Mouse (Mus musculus) embryonic fibroblast, embryonic 13.5 days (primary cell): ENCODE measurements around the gene Nfam1. TPM values are rescaled to one million over a fixed set of nuclear protein-coding genes. Genes with fewer than 3 reads are reported as not detected.
"Not testable (repeated sequence)": the region's sequence is repeated elsewhere in the genome, so short reads cannot be mapped to it uniquely, and the experiment has no call there.

Experiments
- H3K27ac ChIP-seq: 2 replicates; pipeline ENCODE4 v1.5.1; 2012; ENCODE audit warnings: low read length, control low read depth, inconsistent platforms; ENCODE audit not compliant: insufficient read depth
- H3K4me1 ChIP-seq: 2 replicates; pipeline ENCODE4 v1.6.1; 2011; ENCODE audit warnings: low read length; ENCODE audit not compliant: control insufficient read depth, insufficient read depth
- H3K4me3 ChIP-seq: 2 replicates; pipeline ENCODE4 v1.5.1; 2011; ENCODE audit warnings: mild to moderate bottlenecking, control low read depth, low read length; ENCODE audit not compliant: insufficient read depth
- CTCF ChIP-seq: IDR thresholded peaks from 2 replicates; pipeline ENCODE4 v1.5.1; 2011; ENCODE audit warnings: mild to moderate bottlenecking, control low read depth, low read length, moderate library complexity, borderline replicate concordance; ENCODE audit not compliant: insufficient read depth
- POLR2A ChIP-seq: IDR thresholded peaks from 2 replicates; pipeline ENCODE4 v1.6.1; 2011; ENCODE audit warnings: low read depth, mild to moderate bottlenecking, control low read depth, low read length, moderate library complexity
- polyA plus RNA-seq: library from polyadenylated mRNA; stranded (reverse); fragments of >200 nt; gene quantifications from 2 replicates; pipeline ENCODE4 v1.2.4, GENCODE M21; 2011; ENCODE audit warnings: low read depth; ENCODE audit not compliant: missing spikeins, insufficient read length

Gene Nfam1
- polyA plus RNA-seq, 1 experiment = 0.70 TPM

DNA sequence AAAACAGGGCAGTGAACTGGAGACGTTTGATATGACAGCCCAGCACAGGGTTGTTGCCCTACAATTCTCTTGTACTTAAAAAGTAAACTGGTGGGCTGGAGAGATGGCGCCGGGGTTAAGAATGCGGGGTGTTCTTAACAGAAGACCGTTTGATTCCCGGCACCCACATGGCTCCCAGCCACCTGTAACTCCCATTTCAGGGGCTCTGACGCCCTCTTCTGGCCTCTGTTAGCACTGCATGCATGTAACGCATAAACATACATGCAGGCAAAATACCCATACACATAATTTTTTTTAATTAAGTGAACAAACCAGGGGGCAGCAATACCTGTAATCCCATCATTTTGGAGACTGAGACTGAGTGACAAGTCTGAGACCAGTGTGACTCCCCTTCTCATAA is 24.4 kb upstream of the Nfam1 start:
- no peak for TF ChIP-seq CTCF
- no peak for TF ChIP-seq POLR2A

GRCm38 (mm10) chr15:83056378-83057083 is 23.4 kb upstream of the Nfam1 start:
- Histone ChIP-seq H3K4me3 (peak overlapping the region; percentile 14; the same call in 1 of the 2 replicates), H3K4me1 (no peaks in the 10 kb centered on the region), H3K27ac (no peak overlapping the region)
- TF ChIP-seq POLR2A = no peak
- TF ChIP-seq CTCF = no peak

More for the DNA sequence above, 24.4 kb upstream of the Nfam1 start:
- Histone ChIP-seq H3K4me1 (no peaks in the 10 kb centered on the region), H3K4me3 (no peak overlapping the region), H3K27ac (no peak overlapping the region)

GRCm38 (mm10) chr15:83055569-83055968 is 22.5 kb upstream of the Nfam1 start:
- Histone ChIP-seq H3K4me3 (no peak overlapping the region), H3K27ac (no peak overlapping the region), H3K4me1 (no peaks in the 10 kb centered on the region)
- TF ChIP-seq CTCF = no peak
- TF ChIP-seq POLR2A = no peak

DNA sequence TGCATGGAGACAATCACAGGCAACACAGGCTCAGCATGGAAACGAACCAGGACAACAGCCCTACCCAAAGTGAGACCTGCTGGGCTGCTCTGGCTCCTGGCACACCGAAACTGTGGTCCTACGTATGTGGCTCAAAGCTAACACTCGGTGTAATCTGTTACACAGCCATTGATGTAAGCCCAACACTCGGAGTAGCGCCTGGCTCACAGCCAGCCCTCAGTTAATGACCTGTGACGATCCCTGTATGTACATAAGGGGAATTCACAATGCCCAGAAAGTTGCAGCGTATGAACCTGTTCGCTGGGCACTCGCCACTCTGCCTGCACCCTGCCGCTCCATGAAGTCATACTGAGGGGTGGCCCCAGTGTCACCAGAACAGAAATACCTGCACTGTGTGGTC is 20.2 kb upstream of the Nfam1 start:
- Histone ChIP-seq H3K27ac (no peak overlapping the region), H3K4me1 (no peaks in the 10 kb centered on the region), H3K4me3 (no peak overlapping the region)
- TF ChIP-seq CTCF = no peak

- no peaks in the 10 kb centered on the region for H3K4me1 ChIP-seq
- H3K4me3 ChIP-seq = no peak overlapping the region
- H3K27ac ChIP-seq = no peak overlapping the region
- no peak for TF ChIP-seq POLR2A
- TF ChIP-seq CTCF = no peak
Measured at GRCm38 (mm10) chr15:83052341-83053104, 19.4 kb upstream of the Nfam1 start.

DNA sequence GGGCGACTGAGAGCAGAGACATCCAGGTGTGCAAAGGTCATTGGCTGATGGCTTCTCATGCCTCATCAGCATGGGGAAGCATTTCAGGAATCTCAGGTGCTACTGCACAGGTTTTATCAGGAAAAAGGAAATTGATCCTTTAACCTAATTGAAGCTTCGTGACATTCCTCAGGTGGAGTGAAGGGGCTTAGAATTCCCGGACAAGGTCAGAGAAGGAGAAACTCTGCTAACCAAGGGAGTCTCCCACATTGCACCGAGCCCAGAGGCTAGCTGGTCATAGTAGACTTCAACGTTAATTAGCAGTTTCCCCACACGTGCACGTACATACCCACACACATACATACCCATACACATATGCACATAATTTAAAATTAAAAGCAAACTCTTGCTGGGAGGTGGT is 13.6 kb upstream of the Nfam1 start:
- Histone ChIP-seq H3K4me3 (no peak overlapping the region), H3K4me1 (no peaks in the 10 kb centered on the region), H3K27ac (no peak overlapping the region)
- TF ChIP-seq CTCF (no peak), POLR2A (no peak)

DNA sequence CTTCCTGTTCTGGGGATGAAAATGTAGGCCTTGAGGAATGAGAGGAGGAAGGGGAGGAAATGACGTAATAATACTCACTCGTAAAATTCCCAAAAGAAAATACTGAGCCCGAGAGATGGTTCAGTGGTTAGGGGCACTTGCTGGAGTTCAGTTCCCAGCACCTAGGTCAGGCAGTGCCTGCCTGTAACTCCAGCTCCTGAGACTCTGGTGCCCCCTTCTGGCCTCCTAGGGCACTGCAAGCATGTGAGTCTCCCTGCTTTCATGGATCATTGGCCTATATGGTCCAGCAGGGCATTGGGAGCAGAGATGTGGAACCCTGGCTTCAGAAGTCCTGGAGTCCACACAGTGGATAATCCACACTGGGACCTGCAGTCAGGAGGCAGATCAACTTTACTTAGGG is 13.2 kb upstream of the Nfam1 start:
- H3K4me1 ChIP-seq = no peaks in the 10 kb centered on the region
- no peak overlapping the region for H3K4me3 ChIP-seq
- TF ChIP-seq CTCF (no peak), POLR2A (no peak)
- no peak overlapping the region for H3K27ac ChIP-seq

- not testable (repeated sequence) for H3K4me1 ChIP-seq, H3K27ac ChIP-seq, H3K4me3 ChIP-seq
Measured at GRCm38 (mm10) chr15:83045565-83045964, 12.5 kb upstream of the Nfam1 start.

DNA sequence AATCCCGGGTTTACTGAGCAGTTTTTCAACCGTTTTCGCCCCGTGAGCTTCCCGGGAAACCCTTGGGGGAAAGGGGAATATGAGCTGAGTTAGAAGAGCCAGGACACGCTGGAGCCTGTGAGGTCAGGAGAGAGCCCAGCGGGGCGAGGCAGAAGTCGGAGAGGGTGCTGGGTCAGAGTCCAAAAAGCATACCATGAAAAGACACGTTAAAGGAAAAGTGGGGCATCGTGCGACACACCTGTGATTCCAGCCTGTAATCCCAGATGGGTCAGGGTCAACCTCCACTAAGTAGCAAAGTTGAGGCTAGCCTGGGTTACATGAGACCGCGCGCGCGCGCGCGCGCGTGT is 10.2 kb upstream of the Nfam1 start:
- no peak for TF ChIP-seq POLR2A
- TF ChIP-seq CTCF = no peak
- Histone ChIP-seq H3K4me3 (no peak overlapping the region), H3K4me1 (no peaks in the 10 kb centered on the region), H3K27ac (no peak overlapping the region)

- TF ChIP-seq POLR2A (no peak), CTCF (no peak)
- no peaks in the 10 kb centered on the region for H3K4me1 ChIP-seq
- H3K27ac ChIP-seq = no peak overlapping the region
- H3K4me3 ChIP-seq = no peak overlapping the region
Measured at GRCm38 (mm10) chr15:83042655-83043361, 9.7 kb upstream of the Nfam1 start.

GRCm38 (mm10) chr15:83040156-83040555 is 7.0 kb upstream of the Nfam1 start:
- H3K4me3 ChIP-seq = no peak overlapping the region
- H3K27ac ChIP-seq = no peak overlapping the region
- TF ChIP-seq CTCF (no peak), POLR2A (no peak)
- H3K4me1 ChIP-seq = no peaks in the 10 kb centered on the region
